Mouse (Mus musculus) cerebellum, adult 18-20 months (tissue): ENCODE data around the gene Slc16a11.

Source experiments
- DNase-seq, 2 experiments: peaks; one replicate each; pipeline ENCODE4 v3.0.0; 2021

The Slc16a11 gene

DNA sequence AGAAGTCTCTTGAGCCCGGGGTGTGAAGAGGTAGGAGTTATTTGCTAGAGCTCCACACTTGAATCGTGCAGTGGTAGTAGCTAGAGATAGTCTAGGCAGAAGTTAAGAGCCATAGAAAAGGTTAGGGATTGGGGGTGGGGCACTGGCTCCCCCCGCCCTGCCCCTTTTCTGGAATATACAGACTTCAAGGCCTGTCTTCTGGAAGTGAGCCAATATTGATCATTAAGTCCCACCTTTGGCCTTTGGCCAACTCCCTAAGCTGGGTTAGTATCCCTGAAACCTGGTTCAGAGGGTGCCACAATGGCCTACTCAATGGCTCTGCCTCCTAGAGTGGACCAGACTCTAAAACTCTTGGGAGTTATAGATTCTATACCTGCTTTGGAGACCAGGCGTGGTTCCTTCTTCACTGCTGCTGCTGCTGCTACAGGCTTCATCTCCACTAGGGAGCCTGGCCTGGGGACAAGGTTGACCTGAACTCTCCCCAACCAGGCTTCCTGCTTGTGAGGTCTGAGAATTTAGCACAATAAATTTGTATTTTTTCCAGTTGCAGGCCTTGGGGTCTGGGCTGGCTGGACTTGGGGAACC is 15.2 kb downstream of the Slc16a11 start:
- DNase-seq: peak in 1 of 2 experiments; percentile 16

DNA sequence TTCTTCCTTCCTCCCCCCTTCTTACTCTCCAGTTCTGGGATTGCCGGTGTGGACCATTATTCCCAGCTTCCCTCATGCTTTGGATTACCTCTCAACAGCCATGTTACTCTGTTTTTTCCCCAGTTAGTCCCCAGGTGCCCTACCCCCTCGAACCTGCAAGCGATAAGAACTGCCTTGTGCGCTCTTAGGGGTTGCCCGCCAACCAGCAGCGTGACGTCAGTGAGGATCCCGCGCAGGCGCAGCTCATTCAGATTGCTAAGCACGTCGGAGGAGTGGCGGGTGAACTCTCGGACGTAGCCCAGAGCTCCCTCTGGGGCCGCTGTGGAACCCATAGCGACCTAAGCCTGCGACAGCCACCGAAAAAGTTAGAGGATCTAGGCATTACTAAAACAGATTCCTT is 16.3 kb downstream of the Slc16a11 start:
- DNase-seq: peak; percentile 87

DNA sequence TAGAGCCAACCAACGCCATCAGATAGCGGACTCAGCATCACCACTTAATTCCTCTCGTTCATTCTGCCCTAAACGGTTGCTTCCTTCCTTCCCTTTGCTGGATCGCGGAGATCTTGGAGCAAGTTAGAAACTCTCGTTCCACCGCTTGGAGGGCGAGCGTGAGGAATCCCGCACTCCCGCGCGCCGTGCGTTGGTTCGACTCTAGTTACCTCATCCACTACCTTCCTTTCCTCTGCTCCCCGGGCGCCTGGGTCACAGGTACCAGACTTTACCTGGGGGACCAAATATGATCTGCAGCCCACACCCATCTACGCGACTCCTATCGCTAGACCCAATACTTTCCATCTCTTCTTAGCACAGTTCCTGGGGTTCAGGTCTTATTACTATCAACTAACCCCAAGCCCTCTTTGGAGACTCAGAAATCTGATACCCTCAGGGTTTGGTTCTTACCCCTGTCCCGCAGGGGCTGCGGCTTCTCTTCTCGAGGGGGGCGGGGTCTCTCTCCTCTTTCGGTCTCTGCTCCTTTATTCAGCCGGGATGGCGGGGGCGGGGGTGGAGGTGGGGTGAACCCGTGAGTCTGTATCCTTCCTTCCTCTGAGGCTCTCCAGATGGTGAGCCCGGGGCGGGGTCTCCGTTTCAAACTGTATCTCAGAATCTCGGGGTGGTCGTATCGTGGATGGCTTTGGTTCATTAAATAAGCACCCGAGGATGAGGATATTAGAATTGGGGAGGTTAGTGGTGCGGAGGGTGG is 16.9 kb downstream of the Slc16a11 start, which contains the start of gene Bcl6b:
TSS of gene Bcl6b (minus strand) at position 539 of the 751 bp plus-strand sequence.
- DNase-seq: peak; percentile 19 to 34

DNA sequence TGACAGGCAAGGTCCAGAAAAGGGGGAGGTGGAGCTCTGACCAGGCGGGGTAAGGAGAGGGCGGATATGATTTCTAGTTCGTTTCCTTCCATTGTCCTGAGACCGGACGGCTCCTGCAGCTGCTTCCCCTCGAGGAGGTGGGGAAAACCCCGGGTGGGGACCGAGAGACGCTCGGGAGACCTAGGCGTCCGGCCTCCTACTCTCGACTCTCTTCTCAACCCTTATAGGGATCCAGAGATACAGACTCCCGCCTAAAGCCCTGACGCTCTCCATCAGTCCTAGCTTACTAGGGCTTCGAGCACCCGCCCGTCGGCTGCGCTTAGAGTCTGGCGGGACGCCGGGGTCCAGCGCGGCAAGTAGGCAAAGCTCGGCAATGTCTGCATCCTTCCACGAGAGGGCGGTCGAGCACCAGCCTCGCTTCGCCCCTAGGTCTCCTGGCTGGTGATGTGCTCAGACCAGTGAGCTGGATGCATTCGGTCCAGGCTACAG is 17.7 kb downstream of the Slc16a11 start:
- peak; percentile 81 to 90 for DNase-seq

DNA sequence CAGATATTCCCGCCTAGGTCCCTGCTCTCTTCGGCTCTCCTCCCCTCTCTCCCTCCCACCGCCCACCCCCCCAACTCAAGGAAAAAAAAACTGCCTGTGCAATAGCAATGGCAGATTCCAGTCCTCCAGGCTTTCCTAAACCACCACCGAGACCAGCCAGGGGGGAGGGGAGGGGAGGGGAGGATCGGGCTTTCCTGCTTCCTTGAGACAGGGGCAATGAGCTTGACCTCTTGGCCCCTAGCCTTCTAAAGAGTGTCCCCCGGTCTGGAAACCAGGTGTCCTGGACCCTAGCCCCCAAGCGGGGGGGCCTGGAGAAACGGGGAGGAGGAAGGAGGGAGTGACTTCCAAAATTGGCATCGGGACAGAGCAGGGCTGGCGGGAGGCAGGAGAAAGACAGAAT is 20.0 kb downstream of the Slc16a11 start:
- DNase-seq: peak; percentile 64 to 77

DNA sequence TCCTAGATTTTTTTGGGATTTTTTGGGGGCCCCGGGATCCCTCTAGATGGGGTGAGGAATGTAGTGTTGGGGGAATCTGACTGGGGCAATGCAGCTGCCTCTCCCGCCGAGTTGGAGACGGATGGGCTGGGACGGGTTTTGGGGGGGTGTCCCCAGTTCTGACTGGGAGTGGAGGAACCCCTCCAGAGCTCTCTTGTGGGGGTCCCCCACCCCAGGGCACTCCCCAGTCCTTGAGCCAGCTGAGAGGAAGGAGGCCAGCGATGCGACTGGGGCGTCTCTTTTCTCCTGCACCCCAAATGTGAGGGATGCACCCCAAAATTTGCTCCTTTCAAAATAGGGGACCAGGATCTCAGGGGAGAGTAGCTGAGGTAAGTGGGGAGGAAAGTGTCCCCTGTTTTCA is 20.5 kb downstream of the Slc16a11 start:
- DNase-seq: peak; percentile 42 to 57

DNA sequence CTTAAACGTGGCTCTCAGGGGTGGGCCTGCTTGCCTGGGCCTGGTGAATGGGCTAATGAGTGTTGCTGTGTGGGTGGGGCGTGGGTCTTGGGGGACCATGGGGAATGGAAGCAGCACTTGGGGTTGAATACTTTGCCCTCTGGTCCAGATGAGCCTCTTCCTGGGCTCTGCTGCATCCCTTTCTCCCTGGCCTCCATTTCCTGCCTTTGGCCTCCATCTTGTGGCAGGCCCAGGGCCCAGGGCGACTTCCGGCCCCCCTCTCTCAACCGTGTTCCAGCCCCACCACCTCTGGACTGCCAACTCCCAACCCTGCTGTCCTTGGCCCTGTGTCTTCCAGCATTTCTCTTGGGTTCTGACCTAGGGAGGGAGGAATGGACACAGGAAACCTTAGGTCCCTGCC is 21.5 kb downstream of the Slc16a11 start:
- DNase-seq: peak; percentile 21 to 36

DNA sequence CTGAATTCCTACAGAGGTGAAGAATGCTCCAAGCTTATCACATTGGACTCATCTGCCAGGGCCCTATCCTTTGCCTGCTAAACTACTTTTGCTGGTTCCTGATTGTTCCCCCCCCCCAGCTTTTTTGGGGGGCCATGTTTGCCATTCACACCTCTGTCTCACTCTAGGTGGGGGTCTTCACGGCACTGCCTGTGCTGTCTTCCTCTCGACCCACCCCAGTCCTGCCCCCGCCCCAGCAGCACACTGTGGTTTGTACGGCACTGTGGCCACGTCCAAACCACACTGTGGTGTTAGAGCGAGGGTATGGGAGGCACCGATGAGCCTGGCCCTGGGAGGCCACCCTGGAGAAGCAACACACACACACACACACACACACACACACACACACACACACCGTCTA is 21.9 kb downstream of the Slc16a11 start:
- DNase-seq: no peak

DNA sequence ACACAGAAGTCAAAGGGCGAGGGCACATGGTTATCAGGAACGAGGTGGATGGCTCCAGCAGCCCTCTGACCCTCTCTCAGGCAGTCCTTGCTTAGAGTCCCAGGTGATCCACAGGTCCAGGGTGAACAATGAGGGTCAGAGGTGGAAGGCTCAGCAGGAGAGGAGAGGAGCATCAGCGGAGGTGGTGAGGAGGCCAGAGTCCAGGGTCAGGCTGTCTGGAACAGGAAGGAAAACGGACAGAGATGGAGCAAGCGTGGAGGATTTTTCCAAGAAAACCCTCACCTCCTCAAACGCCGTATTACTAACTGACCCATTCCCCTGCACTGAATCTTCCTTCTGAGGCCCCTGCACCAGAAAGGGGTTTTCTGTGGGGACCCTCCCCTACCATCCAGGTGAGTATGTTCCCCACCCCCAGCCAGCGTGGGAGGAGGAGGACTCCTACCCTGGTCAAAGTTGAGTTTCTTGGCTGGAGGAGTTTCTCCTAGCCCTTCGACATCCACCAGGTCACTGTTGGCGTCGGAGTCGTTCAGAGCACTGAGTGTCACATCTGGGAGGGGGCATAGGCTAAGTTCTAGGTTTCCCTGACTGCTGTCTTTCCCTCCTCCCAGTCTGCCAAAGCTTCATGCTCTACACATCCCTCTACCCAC is 22.8 kb downstream of the Slc16a11 start:
- DNase-seq: peak in 1 of 2 experiments; percentile 19

DNA sequence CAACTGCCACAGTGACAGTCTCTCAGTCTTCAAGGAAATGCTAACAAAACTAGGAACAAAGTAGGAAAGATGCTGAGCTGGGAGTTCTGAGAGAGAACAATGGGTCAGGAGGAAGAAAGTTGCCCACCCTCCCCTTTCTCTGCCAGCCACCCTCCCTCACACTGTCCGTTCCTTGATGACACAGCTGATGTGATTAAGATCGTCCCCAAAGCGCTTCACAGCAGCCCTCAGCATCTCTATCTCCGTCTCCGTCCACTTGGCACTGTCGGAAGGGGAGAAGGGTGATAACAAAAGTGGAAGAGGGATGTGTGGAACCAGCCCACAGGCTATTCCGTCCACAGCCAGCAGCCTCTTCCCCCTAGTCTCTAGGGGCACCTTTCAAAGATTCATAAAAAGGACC is 24.2 kb downstream of the Slc16a11 start:
- DNase-seq: peak in 1 of 2 experiments; percentile 20

DNA sequence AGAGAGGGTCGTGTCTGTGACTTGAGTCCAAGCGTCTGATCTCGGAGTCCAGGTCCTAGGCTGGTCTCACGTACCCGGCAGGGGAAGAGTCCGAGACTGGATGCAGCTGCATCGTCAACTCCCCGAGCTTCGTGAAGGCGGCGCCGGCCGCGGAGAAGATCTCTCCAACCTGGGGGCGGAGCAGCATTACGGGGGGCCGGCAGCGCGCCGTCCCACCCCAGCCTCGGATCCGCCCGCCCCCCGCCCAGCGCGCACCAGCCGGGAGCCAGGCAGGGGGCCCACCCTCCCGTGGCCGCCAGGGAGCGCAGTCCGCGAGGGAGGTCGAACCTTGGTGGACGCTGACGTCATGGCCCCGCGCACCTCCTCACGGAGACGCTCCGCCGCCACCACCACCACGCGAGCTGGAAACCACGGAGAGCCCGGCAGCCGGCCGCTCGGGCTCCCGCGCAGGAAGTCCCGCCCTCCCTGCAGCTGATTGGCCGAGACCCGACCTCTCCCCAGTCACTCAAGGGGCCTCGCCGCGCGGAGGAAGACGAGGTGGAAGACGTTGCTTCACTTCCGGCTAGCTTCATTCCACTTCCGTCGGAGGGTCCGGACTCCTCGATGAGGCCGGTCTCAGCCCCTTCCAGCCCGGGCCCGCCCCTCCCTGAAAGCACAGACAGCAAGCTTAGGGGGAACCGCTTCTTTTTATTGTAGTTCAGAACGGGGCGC is 25.1 kb downstream of the Slc16a11 start, which contains the start of gene 0610010K14Rik:
TSS of gene 0610010K14Rik (minus strand) at position 458 of the 711 bp plus-strand sequence.
- peak; percentile 99 for DNase-seq

DNA sequence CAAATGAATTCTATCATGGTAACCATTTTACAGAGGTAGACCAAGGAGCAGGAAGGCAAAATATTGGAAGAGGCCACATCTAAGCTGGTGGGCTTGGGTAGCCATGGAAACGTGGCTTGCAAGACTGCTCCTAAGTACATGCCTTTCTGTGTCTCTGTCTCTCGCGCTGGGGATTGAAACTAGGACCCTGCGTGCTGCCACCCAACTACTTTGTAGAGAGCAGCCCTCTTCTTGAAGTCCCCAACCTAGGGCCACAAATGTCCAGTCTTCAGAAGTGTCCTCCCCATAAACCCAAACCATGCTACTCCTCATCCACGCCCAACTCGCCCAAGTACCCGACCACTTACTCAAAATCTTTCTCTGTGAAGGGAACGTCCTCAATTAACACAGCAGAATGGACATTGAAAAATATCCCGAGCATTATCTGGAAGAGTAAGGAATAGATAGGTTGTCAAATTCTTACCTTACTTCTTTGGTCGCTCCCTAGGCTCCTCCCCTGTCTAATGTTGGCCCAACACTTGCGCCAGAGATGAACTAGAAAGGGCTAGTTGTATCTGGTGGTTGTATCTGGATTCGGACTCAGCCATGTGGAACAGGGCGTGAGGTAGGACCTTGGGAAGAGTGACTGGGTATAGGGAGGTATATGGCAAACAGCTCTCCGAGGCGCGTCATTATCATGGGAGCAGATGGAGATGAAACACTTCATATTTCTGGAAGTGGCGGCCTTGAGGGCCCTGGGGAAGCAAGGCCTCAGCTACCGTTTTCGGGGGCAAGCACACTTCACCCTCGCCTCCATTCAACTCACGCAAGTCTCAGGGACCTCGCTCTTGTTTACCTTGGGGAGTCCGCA is 26.3 kb downstream of the Slc16a11 start:
- peak; percentile 30 to 31 for DNase-seq

DNA sequence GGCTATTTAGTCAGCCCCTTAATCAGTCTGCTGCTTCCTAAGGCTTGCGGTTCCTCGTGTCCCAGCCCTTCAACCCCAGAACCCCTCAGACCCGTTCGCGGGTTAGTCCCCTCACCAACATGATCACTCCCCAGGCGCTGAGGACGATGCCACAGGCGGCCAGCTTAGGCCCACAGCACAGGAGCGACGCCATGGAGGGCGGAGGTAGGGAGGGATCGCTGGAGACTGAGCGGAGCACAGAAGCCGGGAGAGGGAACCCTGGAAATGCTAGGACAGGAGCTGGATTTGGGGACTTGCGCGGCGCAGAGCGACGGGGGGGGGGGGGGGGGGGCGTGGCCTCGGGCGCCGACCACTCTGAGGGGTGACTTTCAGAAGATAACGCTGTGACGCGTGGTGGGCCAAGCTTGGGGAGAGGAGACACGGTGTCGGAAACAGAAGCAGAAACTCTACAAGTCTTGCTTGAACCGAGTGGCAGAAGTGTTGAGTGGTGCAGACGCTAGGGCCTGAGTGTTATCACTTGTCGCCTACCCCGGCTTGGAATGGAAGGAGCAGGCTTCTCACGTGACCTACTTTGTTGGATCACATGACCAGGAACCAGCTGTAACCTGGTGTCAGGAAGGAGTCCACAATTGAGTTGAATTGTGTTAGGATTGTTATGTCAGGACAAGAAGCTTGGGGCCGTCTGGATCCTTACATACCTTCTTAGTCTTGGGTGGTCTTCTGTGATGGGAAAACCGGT is 27.2 kb downstream of the Slc16a11 start, which contains the start of the genes Gm21988 and Rnasek:
TSS of gene Gm21988 (minus strand) at position 290 of the 739 bp plus-strand sequence.
TSS of gene Rnasek (minus strand) at position 302 of the 739 bp plus-strand sequence.
- DNase-seq: peak; percentile 83 to 86

DNA sequence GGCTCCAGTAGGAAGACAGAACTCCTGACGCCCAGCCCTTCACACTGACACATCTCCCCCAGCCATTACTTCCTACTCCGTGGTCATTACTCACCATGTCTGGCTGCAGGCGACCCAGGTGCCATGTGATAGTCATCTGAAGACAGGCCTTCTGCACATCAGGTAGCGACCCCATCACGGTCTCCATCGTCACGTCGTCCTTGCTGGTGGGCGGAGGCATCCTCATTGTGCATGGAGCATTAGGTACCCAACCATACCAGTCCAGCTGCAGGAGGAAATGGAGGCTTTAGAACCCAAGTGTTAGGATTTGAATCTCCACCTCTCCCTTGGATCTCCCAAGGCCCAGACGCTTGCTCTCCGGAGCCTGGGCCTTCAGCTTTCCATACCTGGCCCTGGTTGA is 30.0 kb downstream of the Slc16a11 start:
- DNase-seq: no peak

DNA sequence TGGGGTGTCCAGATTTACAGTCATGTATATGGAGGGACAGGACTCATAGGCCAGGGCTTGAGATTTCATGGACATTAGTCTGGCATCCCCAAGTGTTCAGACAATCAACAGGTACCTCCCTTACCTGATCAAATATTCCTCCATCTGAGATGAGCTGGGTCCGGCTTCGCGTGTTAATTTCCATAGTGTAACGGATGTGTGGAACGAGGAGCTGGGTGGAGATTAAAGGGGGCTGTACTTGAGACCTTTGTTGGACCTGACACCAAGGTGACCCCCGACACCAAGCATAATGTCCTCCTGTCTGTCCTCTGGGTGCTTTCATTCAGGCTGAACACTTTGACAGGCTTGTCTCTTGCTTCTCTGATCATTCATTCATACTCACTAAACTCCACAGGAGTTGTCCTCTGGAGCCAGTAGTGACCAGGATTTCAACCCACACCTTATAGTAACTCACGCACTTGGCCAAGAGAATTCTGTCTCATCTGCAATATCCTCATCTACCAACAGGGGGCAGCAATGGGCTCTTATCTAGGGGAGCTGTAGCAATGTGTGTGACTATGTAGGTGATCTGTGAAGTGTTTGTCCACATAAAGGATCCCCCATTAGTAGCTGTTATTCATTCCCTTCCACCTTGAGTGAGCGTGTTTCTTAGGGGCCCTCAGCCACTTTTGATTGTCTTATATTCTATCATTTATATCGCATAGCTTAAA is 34.7 kb downstream of the Slc16a11 start:
- peak; percentile 74 to 79 for DNase-seq

DNA sequence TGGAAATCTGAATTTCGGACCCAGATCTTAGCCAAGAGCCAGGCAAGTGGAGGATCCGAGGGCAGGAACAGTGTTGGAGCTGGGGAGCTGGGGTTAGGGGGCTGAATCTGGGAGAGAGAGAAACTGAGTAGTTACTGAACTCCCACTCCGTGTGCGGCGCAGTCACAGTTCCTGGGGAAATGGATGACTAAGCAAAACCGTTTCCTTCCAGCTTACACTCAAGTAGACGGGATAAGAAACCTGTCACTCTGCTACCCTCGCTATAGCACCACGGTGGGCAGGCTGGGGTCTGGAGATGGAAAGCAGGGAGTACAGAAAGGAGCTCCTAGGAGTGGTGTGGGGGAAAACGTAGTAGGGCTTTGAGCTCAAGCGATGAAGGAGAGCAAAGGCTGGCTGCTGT is 37.6 kb downstream of the Slc16a11 start:
- no peak for DNase-seq

DNA sequence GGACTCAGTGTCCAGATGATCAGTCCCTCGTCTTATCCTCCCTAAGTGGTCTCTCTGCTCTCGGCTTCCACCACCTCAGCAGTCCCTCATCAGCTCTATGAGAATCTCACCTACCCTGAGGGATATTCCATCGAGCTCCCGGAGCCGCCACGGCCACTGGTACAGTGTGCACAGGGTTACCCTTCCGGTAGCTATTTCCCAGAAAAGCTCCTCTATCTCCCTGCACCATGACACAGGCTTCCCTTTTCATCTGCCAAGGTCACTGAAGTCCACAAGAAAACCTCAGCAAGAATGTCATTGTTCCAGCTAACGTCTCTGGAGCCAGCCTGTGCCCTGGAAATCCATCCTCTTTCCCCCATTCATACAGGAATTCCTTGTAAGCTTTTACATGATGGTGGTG is 39.3 kb downstream of the Slc16a11 start:
- DNase-seq: no peak

DNA sequence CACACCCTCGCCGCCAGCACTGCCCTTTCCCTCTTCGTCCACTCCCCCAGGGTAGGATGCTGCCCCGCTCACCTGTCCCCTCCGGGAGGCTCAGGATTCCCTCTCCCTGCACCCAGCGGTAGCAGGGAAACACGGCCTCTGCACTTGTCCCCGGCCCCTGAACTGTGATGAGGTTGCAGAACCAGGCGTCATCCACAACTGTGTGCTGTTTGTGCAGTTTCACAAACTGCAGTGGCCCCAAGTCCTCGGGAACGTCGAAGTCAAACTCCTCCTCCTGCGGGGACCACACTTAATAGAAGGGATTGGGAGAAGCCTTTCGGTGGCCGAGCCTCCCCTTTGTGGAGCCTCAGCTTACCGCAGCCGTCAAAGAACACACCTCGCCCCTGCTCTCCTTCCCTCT is 41.8 kb downstream of the Slc16a11 start:
- DNase-seq: no peak

DNA sequence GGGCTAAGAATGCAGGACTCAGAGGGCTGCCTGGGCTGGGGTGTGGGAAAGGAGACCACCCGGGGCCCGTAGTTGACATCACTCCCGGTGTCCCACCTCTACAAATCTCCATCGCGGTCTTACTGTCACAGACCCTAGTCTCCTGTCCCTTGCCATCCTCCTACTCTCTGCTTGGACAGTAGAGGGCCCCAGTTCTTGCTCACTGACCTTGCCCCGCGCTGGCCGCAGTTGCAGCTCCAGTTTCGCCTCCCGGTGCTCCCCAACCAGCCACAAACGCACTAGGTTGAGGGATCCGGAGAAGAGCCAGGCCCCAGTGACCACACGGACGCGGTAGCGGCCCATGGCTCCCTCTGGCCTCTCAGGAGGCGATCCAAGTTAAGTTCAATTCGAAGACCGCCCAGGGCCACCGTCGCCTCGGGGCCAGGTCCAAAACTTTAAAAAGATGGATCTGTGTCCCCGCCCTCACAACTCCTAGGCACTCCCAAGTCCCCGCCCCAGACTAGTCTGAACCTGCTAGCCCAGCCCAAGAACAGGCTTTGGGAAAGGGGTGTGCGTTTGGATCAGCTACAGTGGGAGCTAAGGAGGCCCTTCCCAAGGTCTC is 42.5 kb downstream of the Slc16a11 start, which contains the start of gene Alox12:
TSS of gene Alox12 (minus strand) at position 423 of the 601 bp plus-strand sequence.
- DNase-seq: peak; percentile 34 to 37

DNA sequence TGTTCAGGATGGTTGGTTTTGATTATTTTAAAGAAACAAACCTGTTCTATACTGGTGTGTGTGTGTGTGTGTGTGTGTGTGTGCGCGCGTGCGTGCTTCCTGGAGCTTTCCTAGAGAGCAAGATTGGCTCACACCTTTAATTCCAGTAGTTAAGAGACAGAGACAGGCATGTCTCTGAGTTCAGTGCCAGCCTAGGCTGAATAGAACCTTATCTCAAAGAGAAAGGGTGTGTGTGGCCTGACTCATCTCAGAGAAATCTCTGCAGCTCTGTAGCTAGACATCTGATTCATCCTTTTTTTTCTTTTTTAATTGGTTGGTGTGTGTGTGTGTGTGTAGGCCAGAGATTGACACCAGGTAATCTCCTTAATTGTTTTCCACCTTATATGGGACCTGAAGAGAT is 46.5 kb downstream of the Slc16a11 start:
- no peak for DNase-seq
